Mouse (Mus musculus): ENCODE data around the gene Lgr5. TPM values are rescaled to one million over a fixed set of nuclear protein-coding genes. Genes with fewer than 3 reads are reported as not detected.
A peak's percentile ranks its signal among the peaks of the same experiment; 100 is the strongest.

Lgr5 gene
- 10 to 100 TPM; 16.5 to 22.3 TPM for total RNA-seq (2021)
- long read RNA-seq, experiment 1, partial matches to known transcripts = 0 of 3 reads
- long read RNA-seq, experiment 1, other reads (novel, unspliced or antisense) = 3 of 3 reads
- long read RNA-seq, experiment 2, full-length matches to known transcripts = 1 of 1 reads
- long read RNA-seq, experiment 2, partial matches to known transcripts = 0 of 1 reads
- long read RNA-seq, experiment 2, other reads (novel, unspliced or antisense) = 0 of 1 reads

- peak; percentile 73 for DNase-seq
These were observed at the start of gene Lgr5 for GRCm38 (mm10) chr10:115587301-115587969. TSS of gene Lgr5 (minus strand) at chr10:115587780.

- no peak for DNase-seq
These were observed 39.1 kb upstream of the Lgr5 start for GRCm38 (mm10) chr10:115626678-115627077.

DNA sequence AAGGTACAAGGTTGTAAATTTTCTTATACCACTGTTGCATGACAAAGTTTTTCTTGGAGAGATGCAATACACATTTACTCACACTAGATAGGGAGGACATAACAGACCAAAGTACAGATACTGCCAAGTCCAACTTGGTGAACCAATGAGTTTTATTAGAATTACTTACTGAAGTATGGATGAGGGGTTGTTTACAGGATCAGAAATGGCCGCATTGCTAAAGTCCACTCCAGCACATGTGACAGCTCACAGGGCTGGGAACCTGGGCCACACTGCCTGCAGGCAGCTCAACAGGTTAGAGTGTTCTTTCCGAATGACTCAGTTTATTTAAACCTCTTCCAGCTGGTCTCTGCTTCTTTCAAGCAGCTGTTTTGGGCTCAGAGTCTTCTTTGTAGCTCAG is 37.4 kb upstream of the Lgr5 start:
- no peak for DNase-seq

DNA sequence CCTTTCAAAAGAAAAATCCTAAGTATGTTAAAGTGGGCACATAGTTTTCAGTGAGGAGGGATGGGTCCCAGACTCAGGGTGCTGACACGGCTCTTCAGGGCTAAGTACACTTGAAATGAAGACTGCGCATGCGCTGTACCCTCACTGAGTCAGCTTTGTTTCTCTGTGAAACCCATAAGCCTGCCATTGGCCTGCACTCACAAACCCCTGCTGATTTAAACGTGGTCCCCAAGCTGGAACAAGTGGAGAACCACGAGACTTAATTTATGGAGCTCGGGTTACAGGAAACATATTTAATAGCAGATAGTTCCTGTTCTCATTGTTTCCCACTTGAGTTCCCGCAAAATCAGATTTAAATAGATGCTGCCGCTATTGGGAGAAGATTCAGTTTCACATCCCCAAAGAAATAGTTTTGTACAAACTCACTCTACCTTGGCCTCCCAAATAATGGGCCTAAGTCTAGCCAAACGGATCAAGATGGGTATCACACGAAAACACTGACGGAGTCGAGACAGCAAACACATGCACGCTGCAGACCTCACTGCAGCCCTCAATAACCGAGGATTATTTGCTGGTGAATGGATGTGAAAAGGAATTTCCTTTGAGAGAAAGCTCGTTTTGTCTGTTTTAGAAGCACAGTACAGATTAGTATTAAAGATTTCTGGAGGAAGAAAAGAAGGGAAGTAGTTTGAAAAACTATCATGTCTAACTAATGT is 36.5 kb upstream of the Lgr5 start:
- DNase-seq = no peak

DNA sequence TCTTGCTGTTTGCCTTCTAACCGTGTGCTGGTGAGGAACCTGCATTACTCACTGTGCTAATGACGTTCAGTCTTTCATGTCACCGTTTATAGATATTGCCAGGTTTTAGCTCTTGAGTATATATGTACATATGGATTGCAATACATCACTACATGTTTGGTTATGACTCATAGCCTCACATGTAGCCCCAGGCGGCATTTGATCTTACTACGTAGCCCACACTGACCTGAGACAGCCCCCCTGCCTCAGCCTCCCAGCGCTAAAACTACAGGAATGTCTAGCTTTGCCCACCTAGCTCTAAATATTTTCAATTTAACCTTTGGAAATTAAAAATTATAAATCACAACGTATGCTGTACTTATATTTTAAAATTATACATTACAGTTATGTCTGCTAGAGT is 35.9 kb upstream of the Lgr5 start:
- no peak for DNase-seq

DNA sequence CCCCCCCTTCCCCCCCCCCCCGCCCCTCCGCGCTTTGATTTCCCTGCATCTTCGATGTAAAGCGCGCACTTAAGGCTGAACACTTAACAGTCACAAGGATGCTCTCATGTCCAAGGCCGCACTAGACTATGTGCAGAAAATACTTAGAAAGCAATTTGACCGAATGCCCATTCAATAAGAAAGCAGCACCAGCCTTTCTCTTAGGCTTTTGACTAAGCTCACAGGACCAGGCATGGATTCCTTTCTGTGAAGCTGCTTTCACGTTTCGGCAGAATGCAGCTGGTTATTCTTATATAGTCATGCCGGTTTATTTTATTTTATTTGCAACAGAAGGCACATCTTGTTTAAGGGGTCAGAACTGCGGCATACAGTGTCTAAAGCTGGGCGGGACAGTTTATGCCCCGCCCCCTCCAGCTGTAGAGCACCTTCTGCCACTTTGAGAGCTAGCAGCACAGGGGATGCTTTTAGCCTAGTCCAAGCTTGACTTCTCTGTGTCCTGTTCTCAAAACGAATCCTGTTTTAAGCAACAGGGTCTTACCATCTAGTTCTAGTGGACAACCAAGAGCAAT is 30.8 kb upstream of the Lgr5 start:
- DNase-seq = no peak

DNA sequence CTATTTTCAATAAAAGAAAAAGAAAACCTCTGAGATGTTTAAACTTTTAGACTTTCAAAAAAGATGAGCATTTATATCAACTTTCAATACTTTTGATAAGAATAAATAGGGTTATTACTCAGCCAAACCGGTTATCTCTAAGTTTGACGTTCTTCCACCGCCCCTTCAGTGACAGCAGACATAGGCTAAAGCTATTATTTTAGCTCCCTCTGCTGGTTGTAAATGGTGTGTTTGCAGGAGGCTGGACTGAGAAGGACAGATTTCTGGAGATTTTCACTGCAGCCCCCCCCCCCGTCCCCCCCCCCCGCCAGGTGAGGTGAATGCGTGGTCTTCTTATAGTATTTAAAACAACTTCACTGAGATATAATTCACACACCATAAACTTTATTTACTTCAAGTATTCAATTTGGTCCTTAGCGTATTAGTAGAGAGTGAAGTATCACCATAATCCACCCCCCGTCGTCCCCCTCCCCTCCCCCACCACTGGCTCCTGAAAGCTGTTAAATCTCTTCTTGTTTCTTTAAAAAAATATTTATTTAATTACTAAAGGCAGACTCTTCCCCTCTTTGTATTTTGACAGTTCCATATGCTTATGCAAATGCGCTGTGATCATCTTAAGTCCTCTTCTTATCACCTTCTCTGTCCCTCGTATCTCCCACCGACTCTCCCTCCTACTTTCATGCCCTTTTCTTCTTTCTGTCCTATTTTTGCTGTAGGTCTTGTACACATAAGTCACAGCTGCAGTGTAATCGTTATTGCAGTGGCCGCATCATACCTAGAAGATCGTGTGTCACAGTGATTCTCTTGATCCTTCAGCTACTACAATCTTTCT is 30.1 kb upstream of the Lgr5 start:
- peak; percentile 40 for DNase-seq

GRCm38 (mm10) chr10:115595748-115596147 is 8.2 kb upstream of the Lgr5 start:
- DNase-seq = no peak

DNA sequence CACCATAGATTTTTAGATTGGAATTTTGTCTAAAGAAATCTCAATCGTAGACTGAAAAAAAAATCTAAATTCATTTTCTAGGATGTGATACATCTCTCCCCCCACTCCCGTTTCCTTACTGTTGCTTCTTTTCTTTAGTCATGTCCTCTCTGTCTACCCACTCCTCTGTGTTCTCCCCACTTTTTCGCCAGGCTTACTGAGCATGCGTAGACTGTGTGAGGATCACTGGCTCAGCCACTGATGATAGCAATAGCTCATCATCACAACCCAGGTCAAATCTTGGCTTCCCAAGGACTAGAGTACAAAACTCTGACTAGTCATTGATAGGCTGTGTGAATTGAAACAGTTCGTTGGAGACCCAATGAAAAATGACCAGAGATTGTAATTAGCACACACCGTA is 6.1 kb upstream of the Lgr5 start:
- no peak for DNase-seq

DNA sequence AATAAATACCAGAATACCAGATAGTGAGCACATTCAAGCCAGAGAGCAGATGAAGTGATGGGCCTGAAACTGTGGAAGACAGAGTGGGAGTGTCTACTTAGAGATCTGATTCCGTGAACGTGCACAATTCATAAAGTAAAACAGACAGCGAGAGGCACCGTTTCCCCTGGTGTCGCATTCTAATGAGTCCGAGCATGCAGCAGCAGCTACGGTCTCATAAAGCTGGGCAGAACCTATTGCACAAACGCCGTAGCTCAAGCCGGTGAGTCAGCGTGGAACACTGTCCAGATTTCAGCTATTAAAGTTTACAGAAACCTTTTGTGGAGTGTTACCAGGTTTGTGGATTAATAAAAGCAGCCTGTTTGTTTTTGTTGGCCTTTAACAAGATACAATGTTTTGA is 5.6 kb upstream of the Lgr5 start:
- DNase-seq = peak; percentile 24

- no peak for DNase-seq
These were observed 399 bp upstream of the Lgr5 start for GRCm38 (mm10) chr10:115587979-115588378.

DNA sequence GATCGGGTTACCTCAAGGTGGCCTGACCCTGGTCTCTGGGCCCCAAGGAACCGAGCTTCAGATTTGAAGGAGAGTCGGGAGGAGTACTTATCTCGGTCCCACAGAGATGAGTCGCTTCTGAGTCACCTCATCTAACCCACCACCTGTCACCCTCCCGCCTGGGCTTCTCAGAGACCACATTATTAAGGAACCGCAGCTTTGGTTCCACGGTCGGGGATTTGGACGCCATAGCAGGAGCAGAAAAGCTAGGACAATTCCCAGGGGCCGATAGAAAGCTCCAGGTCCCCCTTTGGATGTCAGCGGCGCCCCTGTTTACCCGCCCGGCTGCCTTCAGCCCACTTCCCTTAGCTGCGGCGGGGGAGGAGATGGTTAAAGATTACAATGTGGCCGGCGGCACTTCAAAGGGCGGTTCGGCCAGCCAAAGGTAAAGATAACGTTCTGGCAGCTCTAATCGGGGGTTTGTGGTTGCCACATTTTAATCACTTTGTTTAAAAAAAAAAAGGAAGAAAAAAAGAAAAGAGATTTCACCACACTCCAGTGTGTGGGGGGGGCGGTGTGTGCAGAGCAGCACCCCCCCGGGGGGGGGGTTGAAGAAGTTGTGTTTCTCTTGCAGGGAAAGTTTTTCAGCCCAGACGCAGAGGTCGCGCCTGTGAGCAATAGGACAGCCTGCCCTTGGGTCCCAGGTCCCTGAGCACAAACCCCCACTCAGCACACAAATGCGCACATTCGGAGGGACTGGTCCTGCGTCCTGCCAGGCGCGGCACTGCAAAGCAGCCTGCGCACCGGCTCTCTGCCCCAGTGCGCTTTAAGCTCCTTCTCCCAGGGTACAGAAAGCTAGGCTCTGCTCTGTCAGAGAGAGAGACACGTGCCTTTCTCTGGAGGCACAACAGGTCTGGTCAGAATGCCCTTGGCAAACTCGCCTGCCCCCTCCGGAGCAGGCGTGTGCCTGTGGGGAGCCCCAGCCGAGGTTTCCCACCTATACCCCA is 1.0 kb downstream of the Lgr5 start:
- DNase-seq = peak; percentile 41

GRCm38 (mm10) chr10:115585491-115586245 is 1.9 kb downstream of the Lgr5 start:
- DNase-seq = no peak

- no peak for DNase-seq
These were observed 2.9 kb downstream of the Lgr5 start for GRCm38 (mm10) chr10:115584656-115585055.

GRCm38 (mm10) chr10:115583071-115583470 is 4.5 kb downstream of the Lgr5 start:
- DNase-seq = no peak

DNA sequence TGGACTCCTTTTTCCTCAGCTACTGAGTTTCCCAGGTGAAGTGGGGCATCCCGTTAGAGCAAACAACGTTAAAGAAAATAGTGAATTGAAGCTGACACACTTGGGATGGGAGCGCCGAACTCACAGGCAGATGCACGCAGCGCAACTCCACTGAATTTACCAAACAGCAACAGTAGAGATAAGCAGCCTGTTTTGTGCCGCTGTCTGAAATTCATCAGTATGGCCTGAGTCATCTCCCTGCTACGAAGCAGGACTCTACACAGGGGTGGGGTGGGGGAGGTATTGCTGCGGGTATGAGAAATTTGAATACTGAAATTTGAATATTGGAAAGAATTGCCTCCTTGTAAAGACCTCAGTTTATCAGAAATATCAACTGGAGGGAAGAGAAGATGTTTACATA is 5.6 kb downstream of the Lgr5 start:
- no peak for DNase-seq

DNA sequence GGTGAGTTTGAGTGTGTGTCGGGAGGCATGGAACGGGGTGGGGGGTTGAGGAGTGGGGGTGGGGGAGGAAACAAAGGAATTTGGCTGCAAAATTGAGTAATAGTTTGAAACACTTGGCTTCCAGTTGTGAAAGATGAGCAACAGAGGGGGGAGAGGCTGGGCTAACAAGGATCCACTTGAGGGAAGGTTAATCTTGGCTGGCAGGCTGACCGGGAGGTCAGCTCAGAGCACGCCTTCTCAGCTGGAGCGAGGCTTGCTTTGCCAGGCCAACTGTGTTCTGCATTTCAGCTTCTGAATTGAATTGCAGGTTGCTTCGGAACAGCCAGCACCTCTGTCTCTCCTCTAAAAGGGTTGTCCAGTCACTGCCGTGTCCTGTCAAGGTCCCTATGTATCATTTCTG is 8.1 kb downstream of the Lgr5 start:
- peak; percentile 11 for DNase-seq

GRCm38 (mm10) chr10:115579076-115579475 is 8.5 kb downstream of the Lgr5 start:
- no peak for DNase-seq

DNA sequence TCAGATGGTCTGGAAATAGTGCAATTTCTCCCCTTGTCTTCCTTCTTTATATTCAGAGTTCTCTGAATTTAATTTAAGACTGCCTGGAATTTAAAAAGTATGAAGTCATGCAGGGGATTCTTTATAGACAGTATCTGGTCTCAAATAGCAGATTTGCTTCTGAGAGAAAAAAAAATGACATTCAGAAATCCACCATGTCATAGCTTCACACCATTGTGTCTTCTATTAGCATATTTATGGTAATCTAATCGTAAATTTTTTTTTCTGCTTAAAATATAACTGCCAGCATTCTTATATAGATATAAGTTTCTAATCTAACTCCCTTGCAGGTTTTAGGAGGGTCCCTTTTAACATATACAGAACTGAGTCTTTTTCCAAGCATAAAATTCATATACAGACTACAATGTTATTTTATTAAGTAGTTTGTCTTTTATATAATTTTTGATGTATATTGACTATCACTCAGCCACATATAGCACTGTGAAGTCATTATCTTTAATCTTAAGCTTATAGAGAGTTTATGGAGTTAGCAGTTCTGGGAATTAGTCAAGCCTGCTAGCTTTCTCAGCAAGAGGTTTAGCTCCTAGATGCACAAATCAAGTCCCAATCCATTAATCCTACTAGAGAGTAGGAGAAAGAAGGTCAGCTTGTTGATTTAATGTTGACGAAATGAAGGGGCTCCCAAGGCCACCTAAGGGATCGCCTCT is 15.7 kb downstream of the Lgr5 start:
- DNase-seq = no peak

- DNase-seq = no peak
These were observed 16.3 kb downstream of the Lgr5 start for GRCm38 (mm10) chr10:115571317-115571716.
